14 mouse cellular contexts compared by ENCODE assay signal in the genomic region with DNA sequence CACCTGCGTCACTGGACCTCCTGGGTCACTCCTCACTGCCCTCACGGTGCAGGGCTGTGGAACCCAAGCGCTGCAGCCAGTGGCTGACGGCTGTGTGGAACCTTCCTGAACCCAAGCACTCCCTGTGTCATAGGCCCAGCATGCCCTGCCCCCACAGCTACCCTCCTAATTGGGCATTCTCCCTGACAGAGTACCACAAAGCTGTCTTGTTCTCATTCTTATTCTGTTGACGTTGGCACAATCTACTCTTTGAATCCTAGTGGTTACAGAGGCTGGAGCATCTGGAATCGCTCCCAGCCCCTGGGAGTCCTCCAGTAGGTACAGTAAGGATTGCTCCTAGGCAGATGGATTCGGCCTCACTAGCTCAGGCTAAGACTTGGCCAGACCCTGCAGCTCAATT. TPM values are rescaled to one million over a fixed set of nuclear protein-coding genes. Genes with fewer than 3 reads are reported as not detected.
DNase-seq lines count a peak whose midpoint lies in the region; ATAC-seq and TF ChIP-seq lines count a peak whose summit lies in the region.
"Had no signal": no experiment of that assay in that cellular context is flagged by ENCODE, and none has a peak within 500 bp of the region (broad histone marks: within the 10 kb centered on the region; RNA-seq: fewer than 3 reads in every experiment).

No protein-coding gene starts in this region.

- H3K27ac ChIP-seq in kidney, embryonic 14.5 days (ENCODE audit: low read depth, low read length): no peak overlapping the region
- peak overlapping the region; percentile 87 for H3K27ac ChIP-seq in MEL (ENCODE audit: control insufficient read depth, low read depth, low read length)
- H3K27ac ChIP-seq in forebrain, embryonic 11.5 days (ENCODE audit: low read depth, low read length): no peak overlapping the region
- H3K27ac ChIP-seq in limb, embryonic 14.5 days (replicated peaks; ENCODE audit: low read depth, low read length): no peak overlapping the region
- H3K27ac ChIP-seq: gastrocnemius, adult 2 months had no signal

- H3K36me3 ChIP-seq in kidney, embryonic 14.5 days (ENCODE audit: control insufficient read depth, insufficient read depth, low read length): no peaks in the 10 kb centered on the region
- H3K36me3 ChIP-seq in MEL (ENCODE audit: control insufficient read depth in 1 of 2, insufficient read depth in 2 of 2, low read length in 2 of 2): peaks cover 0 to 51% of the 10 kb centered on the region in 2 experiments; a peak in 2 of 4 replicates
- no peaks in the 10 kb centered on the region for H3K36me3 ChIP-seq in forebrain, embryonic 11.5 days (ENCODE audit: control insufficient read depth, insufficient read depth, low read length)
- H3K36me3 ChIP-seq in limb, embryonic 14.5 days (ENCODE audit: control insufficient read depth, insufficient read depth, low read length): no peaks in the 10 kb centered on the region

- H3K9me3 ChIP-seq in kidney, embryonic 14.5 days (ENCODE audit: control insufficient read depth, low read length): no peaks in the 10 kb centered on the region
- no peaks in the 10 kb centered on the region for H3K9me3 ChIP-seq in MEL (replicated peaks; ENCODE audit: insufficient read depth, low read length)
- H3K9me3 ChIP-seq in forebrain, embryonic 11.5 days (ENCODE audit: control insufficient read depth, low read length): no peaks in the 10 kb centered on the region
- no peaks in the 10 kb centered on the region for H3K9me3 ChIP-seq in limb, embryonic 14.5 days (ENCODE audit: control insufficient read depth, low read length)

- H3K9ac ChIP-seq in kidney, embryonic 14.5 days (ENCODE audit: low read depth, low read length): no peak overlapping the region
- peak overlapping the region; percentile 10; the same call in 1 of the 2 replicates for H3K9ac ChIP-seq in MEL (ENCODE audit: control insufficient read depth, low read depth, low read length, poor library complexity, severe bottlenecking)
- H3K9ac ChIP-seq in forebrain, embryonic 11.5 days (ENCODE audit: low read length): no peak overlapping the region
- no peak overlapping the region for H3K9ac ChIP-seq in limb, embryonic 14.5 days (ENCODE audit: low read depth, low read length, severe bottlenecking)

- H3K27me3 ChIP-seq in kidney, embryonic 14.5 days (ENCODE audit: control insufficient read depth, insufficient read depth, low read length): no peaks in the 10 kb centered on the region
- no peaks in the 10 kb centered on the region for H3K27me3 ChIP-seq in MEL (ENCODE audit: control insufficient read depth in 1 of 2, insufficient read depth in 2 of 2, low read length in 2 of 2)
- H3K27me3 ChIP-seq in forebrain, embryonic 11.5 days (ENCODE audit: control insufficient read depth, insufficient read depth, low read length): no peaks in the 10 kb centered on the region
- H3K27me3 ChIP-seq in limb, embryonic 14.5 days (ENCODE audit: control insufficient read depth, insufficient read depth, low read length): no peaks in the 10 kb centered on the region

- ATAC-seq in kidney, embryonic 14.5 days (ENCODE audit: low FRiP score, low TSS enrichment): no peak
- ATAC-seq in forebrain, embryonic 11.5 days (replicated peaks; ENCODE audit: low FRiP score): peak; percentile 28; the same call in 1 of the 2 replicates
- no peak for ATAC-seq in limb, embryonic 14.5 days (ENCODE audit: low FRiP score, low read depth)

- TF ChIP-seq CTCF in MEL (IDR thresholded peaks at IDR 0.05 in 2 of 3, conservative IDR thresholded peaks at IDR 0.05 in 1 of 3; ENCODE audit: control insufficient read depth in 1 of 3, insufficient read depth in 1 of 3, low read depth in 2 of 3, low read length in 3 of 3, poor library complexity in 1 of 3, severe bottlenecking in 1 of 3): no peak
- no peak for TF ChIP-seq CTCF in lung, adult 2 months (IDR thresholded peaks at IDR 0.05; ENCODE audit: insufficient read depth, low read length)

- TF ChIP-seq POLR2A in MEL (IDR thresholded peaks at IDR 0.05; ENCODE audit: control insufficient read depth in 1 of 2, insufficient read depth in 1 of 2, low read depth in 1 of 2, low read length in 2 of 2, poor library complexity in 1 of 2): no peak
- no peak for TF ChIP-seq POLR2A in limb, embryonic 14.5 days (IDR thresholded peaks at IDR 0.05; ENCODE audit: borderline replicate concordance, extremely low read depth, insufficient read depth, insufficient read length)
- TF ChIP-seq POLR2A in lung, adult 2 months (IDR thresholded peaks at IDR 0.05; ENCODE audit: borderline replicate concordance, extremely low read depth, low read depth, low read length): no peak

- WGBS in kidney, embryonic 14.5 days: 72% methylated on average over 7 of the region's 7 CpGs
- WGBS in forebrain, embryonic 11.5 days: 62% methylated on average over 7 of the region's 7 CpGs
- 58% methylated on average over 7 of the region's 7 CpGs for WGBS in limb, embryonic 14.5 days
- 63% methylated on average over 7 of the region's 7 CpGs for WGBS in lung, adult 2 months

- peak; percentile 10 for DNase-seq in kidney, adult 18-20 months
- DNase-seq in MEL (ENCODE audit: low read depth, low spot score): no peak
- DNase-seq in forebrain, embryonic 11.5 days (ENCODE audit: low spot score): peak; percentile 66
- DNase-seq in limb, embryonic 14.5 days (ENCODE audit: low spot score): peak; percentile 9
- DNase-seq in lung, adult 2 months: no peak
- no peak for DNase-seq in embryo, embryonic 11 days
- DNase-seq in lung, postnatal 4 days: no peak
- DNase-seq: adrenal gland, adult 2 months; gastrocnemius, adult 2 months had no signal

- no peak for TF ChIP-seq EP300 in MEL (IDR thresholded peaks at IDR 0.05; ENCODE audit: low read depth in 1 of 2, low read length in 2 of 2)

- peaks cover 11% of the 10 kb centered on the region for H3K4me1 ChIP-seq in kidney, embryonic 14.5 days (ENCODE audit: control insufficient read depth, insufficient read depth, low read length)
- H3K4me1 ChIP-seq in MEL (ENCODE audit: control insufficient read depth in 1 of 2, insufficient read depth in 2 of 2, low read length in 2 of 2): peaks cover 22 to 63% of the 10 kb centered on the region in 2 experiments
- peaks cover 10% of the 10 kb centered on the region; the same call in 1 of the 2 replicates for H3K4me1 ChIP-seq in forebrain, embryonic 11.5 days (replicated peaks; ENCODE audit: control insufficient read depth, insufficient read depth, low read length)
- peaks cover 27% of the 10 kb centered on the region for H3K4me1 ChIP-seq in limb, embryonic 14.5 days (ENCODE audit: control insufficient read depth, insufficient read depth, low read length)
- H3K4me1 ChIP-seq in lung, adult 2 months (ENCODE audit: control insufficient read depth, insufficient read depth, low read length): no peaks in the 10 kb centered on the region

- H3K4me3 ChIP-seq in kidney, embryonic 14.5 days (ENCODE audit: low read length): no peak overlapping the region
- no peak overlapping the region for H3K4me3 ChIP-seq in MEL (ENCODE audit: control insufficient read depth in 1 of 2, insufficient read depth in 1 of 2, low read depth in 2 of 2, low read length in 2 of 2)
- no peak overlapping the region for H3K4me3 ChIP-seq in forebrain, embryonic 11.5 days (ENCODE audit: low read depth, low read length)
- H3K4me3 ChIP-seq in limb, embryonic 14.5 days (replicated peaks; ENCODE audit: low read length): no peak overlapping the region
- H3K4me3 ChIP-seq in lung, adult 2 months (replicated peaks; ENCODE audit: extremely low read depth, low read depth, low read length): no peak overlapping the region
- H3K4me3 ChIP-seq: gastrocnemius, adult 2 months had no signal

- no peaks in the 10 kb centered on the region for H3K79me2 ChIP-seq in MEL (ENCODE audit: control insufficient read depth, insufficient read depth, low read length, poor library complexity)

- no peak overlapping the region for H3K4me2 ChIP-seq in kidney, embryonic 14.5 days (replicated peaks; ENCODE audit: low read depth, low read length)
- H3K4me2 ChIP-seq in forebrain, embryonic 11.5 days (ENCODE audit: low read depth, low read length, severe bottlenecking): no peak overlapping the region
- H3K4me2 ChIP-seq in limb, embryonic 14.5 days (replicated peaks; ENCODE audit: low read depth, low read length, severe bottlenecking): no peak overlapping the region

- TF ChIP-seq RAD21 in MEL (IDR thresholded peaks at IDR 0.05; ENCODE audit: low read depth, low read length): no peak

TF ChIP-seq in MEL, 35 proteins besides CTCF, POLR2A, EP300 and RAD21:
- TF ChIP-seq GATA1 (IDR thresholded peaks at IDR 0.05; ENCODE audit: low read depth, low read length): no peak
- TF ChIP-seq MAFK (IDR thresholded peaks at IDR 0.05; ENCODE audit: borderline replicate concordance, low read depth, low read length): no peak
- TF ChIP-seq MEF2A (IDR thresholded peaks at IDR 0.05; ENCODE audit: extremely low read depth, insufficient replicate concordance, low read depth, low read length, poor library complexity, severe bottlenecking): no peak
- no peak for TF ChIP-seq HCFC1 (IDR thresholded peaks at IDR 0.05; ENCODE audit: low read depth, low read length)

RNA-seq across cellular contexts. Expression of a gene that starts 33.1 kb away (rescaled TPM):
- 3.6 and 4.7 TPM in 2 replicates for polyA plus RNA-seq in kidney, embryonic 14.5 days (2014; fragmentation: Nextera tagmentation; extraction: Ambion mirVana)
- total RNA-seq in MEL (2012; rRNA removed): 0.10 TPM in 1 of 2 replicates, not detected in the other
- under 1 TPM in 1 of 2 experiments, not detected in 1; 0.04 TPM for polyA plus RNA-seq in MEL (2012; ENCODE audit: insufficient read depth in 1 of 2, insufficient read length in 2 of 2, low read depth in 1 of 2, low replicate concordance in 2 of 2, missing spikeins in 1 of 2)
- polyA plus RNA-seq in forebrain, embryonic 11.5 days (2014; fragmentation: Nextera tagmentation; extraction: Ambion mirVana): 3.2 and 4.0 TPM in 2 replicates
- polyA plus RNA-seq in limb, embryonic 14.5 days (2012; rRNA removed): 17.3 and 25.0 TPM in 2 replicates
- 7.6 and 8.7 TPM in 2 replicates for polyA plus RNA-seq in limb, embryonic 14.5 days (2014; fragmentation: Nextera tagmentation; extraction: Ambion mirVana)
- 1.1 and 1.4 TPM in 2 replicates for polyA plus RNA-seq in lung, adult 2 months (2012; rRNA removed)
- total RNA-seq: gastrocnemius, adult 2 months; hematopoietic stem cell, adult 5-6 weeks had no signal

RNA-seq across cellular contexts. Expression of a gene that starts 57.2 kb away (rescaled TPM):
- polyA plus RNA-seq in kidney, embryonic 14.5 days (2014; fragmentation: Nextera tagmentation; extraction: Ambion mirVana): not detected in 2 replicates
- total RNA-seq in MEL (2012; rRNA removed): not detected in 2 replicates
- polyA plus RNA-seq in MEL (2012; ENCODE audit: insufficient read depth in 1 of 2, insufficient read length in 2 of 2, low read depth in 1 of 2, low replicate concordance in 2 of 2, missing spikeins in 1 of 2): not detected
- polyA plus RNA-seq in forebrain, embryonic 11.5 days (2014; fragmentation: Nextera tagmentation; extraction: Ambion mirVana): not detected in 2 replicates
- polyA plus RNA-seq in limb, embryonic 14.5 days (2012; rRNA removed): not detected in 2 replicates
- not detected in 2 replicates for polyA plus RNA-seq in limb, embryonic 14.5 days (2014; fragmentation: Nextera tagmentation; extraction: Ambion mirVana)
- not detected in 2 replicates for polyA plus RNA-seq in lung, adult 2 months (2012; rRNA removed)
- total RNA-seq: adrenal gland, adult 2 months; gastrocnemius, adult 2 months; hematopoietic stem cell, adult 5-6 weeks; left cerebral cortex, postnatal 14 days had no signal
- polyA plus RNA-seq: adrenal gland, adult 2 months; lung, postnatal 0 days; stomach, embryonic 16.5 days had no signal

Comparison
In these comparisons a context has a peak if more than half of its experiments do, and no peak if none do; other contexts are left out.
1. DNase-seq: peak in kidney, adult 18-20 months (single experiment), forebrain, embryonic 11.5 days (single experiment) and limb, embryonic 14.5 days (single experiment); none in MEL (single experiment), lung, adult 2 months (single experiment), embryo, embryonic 11 days (single experiment) and lung, postnatal 4 days (0 of 2).